Mouse (Mus musculus): ENCODE measurements at regions not wholly inside any gene's neighbourhood (a gene's known extent, or its start where the extent isn't known, plus 50 kb on each side); places are given as distances from the start of the nearest gene placed in this dataset.

GRCm38 (mm10) chr8:76217819-76218580 is 681.2 kb upstream of the Nr3c2 start:
- no peaks in the 10 kb centered on the region for H3K79me2 ChIP-seq (replicated peaks; ENCODE audit: control insufficient read depth, insufficient read depth, low read length)
- no peak overlapping the region for H3K9ac ChIP-seq (ENCODE audit: low read depth, low read length)
- H3K36me3 ChIP-seq (ENCODE audit: control insufficient read depth, insufficient read depth, low read length): no peaks in the 10 kb centered on the region
- H3K27me3 ChIP-seq (ENCODE audit: control insufficient read depth, insufficient read depth, low read length): no peaks in the 10 kb centered on the region
- no peak overlapping the region for H3K4me3 ChIP-seq
- no peak for TF ChIP-seq POLR2A (IDR thresholded peaks at IDR 0.05; ENCODE audit: insufficient read depth, low read depth, low read length)
- no peak for TF ChIP-seq EP300 (IDR thresholded peaks at IDR 0.05; ENCODE audit: insufficient read depth, low read depth, low read length)
- TF ChIP-seq CTCF (IDR thresholded peaks at IDR 0.05): no peak
- no peak for DNase-seq
- intact Hi-C loops (cut with DNase I): no loop called here
- 68% methylated on average over 4 of the region's 4 CpGs for WGBS
- no peak overlapping the region for H3K27ac ChIP-seq
- no peaks in the 10 kb centered on the region for H3K4me1 ChIP-seq (ENCODE audit: control insufficient read depth, insufficient read depth, low read length)

- H3K79me2 ChIP-seq (replicated peaks; ENCODE audit: control insufficient read depth, insufficient read depth, low read length): no peaks in the 10 kb centered on the region
- TF ChIP-seq CTCF (IDR thresholded peaks at IDR 0.05): no peak
- no peak for TF ChIP-seq POLR2A (IDR thresholded peaks at IDR 0.05; ENCODE audit: insufficient read depth, low read depth, low read length)
- no peak for TF ChIP-seq EP300 (IDR thresholded peaks at IDR 0.05; ENCODE audit: insufficient read depth, low read depth, low read length)
- H3K36me3 ChIP-seq (ENCODE audit: control insufficient read depth, insufficient read depth, low read length): no peaks in the 10 kb centered on the region
- DNase-seq: no peak
- H3K27me3 ChIP-seq (ENCODE audit: control insufficient read depth, insufficient read depth, low read length): no peaks in the 10 kb centered on the region
- H3K9ac ChIP-seq (ENCODE audit: low read depth, low read length): no peak overlapping the region
- H3K4me3 ChIP-seq: no peak overlapping the region
- no peaks in the 10 kb centered on the region for H3K4me1 ChIP-seq (ENCODE audit: control insufficient read depth, insufficient read depth, low read length)
- WGBS: 73% methylated on average over 1 of the region's 1 CpGs
- intact Hi-C loops (cut with DNase I): no loop called here
- no peak overlapping the region for H3K27ac ChIP-seq
These were observed 668.4 kb upstream of the Nr3c2 start for GRCm38 (mm10) chr8:76230847-76231246.

- TF ChIP-seq POLR2A (IDR thresholded peaks at IDR 0.05; ENCODE audit: insufficient read depth, low read depth, low read length): no peak
- no peak for TF ChIP-seq CTCF (IDR thresholded peaks at IDR 0.05)
- TF ChIP-seq EP300 (IDR thresholded peaks at IDR 0.05; ENCODE audit: insufficient read depth, low read depth, low read length): no peak
- intact Hi-C loops (cut with DNase I): no loop called here
- H3K27ac ChIP-seq: no peak overlapping the region
- H3K4me3 ChIP-seq: no peak overlapping the region
- no peaks in the 10 kb centered on the region for H3K4me1 ChIP-seq (ENCODE audit: control insufficient read depth, insufficient read depth, low read length)
- WGBS: 81% methylated on average over 3 of the region's 3 CpGs
- H3K36me3 ChIP-seq (ENCODE audit: control insufficient read depth, insufficient read depth, low read length): no peaks in the 10 kb centered on the region
- no peak overlapping the region for H3K9ac ChIP-seq (ENCODE audit: low read depth, low read length)
- H3K79me2 ChIP-seq (replicated peaks; ENCODE audit: control insufficient read depth, insufficient read depth, low read length): no peaks in the 10 kb centered on the region
- no peak for DNase-seq
- no peaks in the 10 kb centered on the region for H3K27me3 ChIP-seq (ENCODE audit: control insufficient read depth, insufficient read depth, low read length)
These were observed 650.0 kb upstream of the Nr3c2 start for GRCm38 (mm10) chr8:76249194-76249593.

- H3K79me2 ChIP-seq (replicated peaks; ENCODE audit: control insufficient read depth, insufficient read depth, low read length): no peaks in the 10 kb centered on the region
- TF ChIP-seq CTCF (IDR thresholded peaks at IDR 0.05) (no peak), EP300 (IDR thresholded peaks at IDR 0.05; ENCODE audit: insufficient read depth, low read depth, low read length) (no peak), POLR2A (IDR thresholded peaks at IDR 0.05; ENCODE audit: insufficient read depth, low read depth, low read length) (no peak)
- 70% methylated on average over 9 of the region's 9 CpGs for WGBS
- no peak for DNase-seq
- H3K27ac ChIP-seq: no peak overlapping the region
- intact Hi-C loops (cut with DNase I): no loop called here
- no peaks in the 10 kb centered on the region for H3K4me1 ChIP-seq (ENCODE audit: control insufficient read depth, insufficient read depth, low read length)
- H3K4me3 ChIP-seq: no peak overlapping the region
- no peak overlapping the region for H3K9ac ChIP-seq (ENCODE audit: low read depth, low read length)
- no peaks in the 10 kb centered on the region for H3K36me3 ChIP-seq (ENCODE audit: control insufficient read depth, insufficient read depth, low read length)
- no peaks in the 10 kb centered on the region for H3K27me3 ChIP-seq (ENCODE audit: control insufficient read depth, insufficient read depth, low read length)
These were observed 646.9 kb upstream of the Nr3c2 start for GRCm38 (mm10) chr8:76252161-76253010.
